Mouse (Mus musculus) thymus, adult 2 months (tissue): ENCODE data around the gene Gm17359.

ENCODE experiments used
- CTCF ChIP-seq: fragments of 200-500 bp; IDR thresholded peaks from 2 replicates; pipeline ENCODE4 v1.5.1; 2012; ENCODE audit warnings: mild to moderate bottlenecking, control low read depth, low read length, moderate library complexity, borderline replicate concordance; ENCODE audit not compliant: control insufficient read depth, poor library complexity, insufficient read depth; ENCODE audit errors: extremely low read depth
- POLR2A ChIP-seq: fragments of 200-500 bp; IDR thresholded peaks from 2 replicates; pipeline ENCODE4 v1.6.1; 2012; ENCODE audit warnings: mild to moderate bottlenecking, low read length, control low read depth, moderate library complexity; ENCODE audit not compliant: control insufficient read depth, poor library complexity, insufficient read depth; ENCODE audit errors: extremely low read depth

- TF ChIP-seq POLR2A (no peak), CTCF (no peak)
Measured at GRCm38 (mm10) chr3:79445041-79445440, 108.6 kb downstream of the Gm17359 start.
